Mouse (Mus musculus) neural tube, embryonic 11.5 days (tissue): ENCODE measurements at regions not wholly inside any gene's neighbourhood (a gene's known extent, or its start where the extent isn't known, plus 50 kb on each side); places are given as distances from the start of the nearest gene placed in this dataset.

Source experiments
- ATAC-seq: fragments of 200-750 bp; cut with Nextera tagmentation; 2 replicates; pipeline ENCODE4 v1.8.0; 2017; ENCODE audit warnings: moderate number of reproducible peaks, mild to moderate bottlenecking, moderate TSS enrichment, moderate library complexity; ENCODE audit not compliant: insufficient read depth, low FRiP score, low TSS enrichment
- DNase-seq: peaks from one replicate; pipeline ENCODE4 v3.0.0-alpha.2; 2015; ENCODE audit warnings: low spot score
- H3K27ac ChIP-seq: fragments of 300-500 bp; sonication (generic); 2 replicates; pipeline ENCODE4 v1.5.1; 2014; ENCODE audit warnings: low read depth, mild to moderate bottlenecking, low read length
- H3K27me3 ChIP-seq: fragments of 300-500 bp; sonication (generic); 2 replicates; pipeline ENCODE4 v1.6.1; 2014; ENCODE audit warnings: mild to moderate bottlenecking, low read length, mixed read lengths; ENCODE audit not compliant: control insufficient read depth, insufficient read depth
- H3K36me3 ChIP-seq: fragments of 300-500 bp; sonication (generic); 2 replicates; pipeline ENCODE4 v1.6.1; 2014; ENCODE audit warnings: mild to moderate bottlenecking, low read length, moderate library complexity, mixed read lengths; ENCODE audit not compliant: control insufficient read depth, insufficient read depth
- H3K4me1 ChIP-seq: fragments of 300-500 bp; sonication (generic); 2 replicates; pipeline ENCODE4 v1.6.1; 2014; ENCODE audit warnings: low read length, mixed read lengths; ENCODE audit not compliant: control insufficient read depth, insufficient read depth
- H3K4me2 ChIP-seq: fragments of 300-500 bp; sonication (generic); 2 replicates; pipeline ENCODE4 v1.6.1; 2014; ENCODE audit warnings: low read depth, mild to moderate bottlenecking, moderate library complexity
- H3K4me3 ChIP-seq: fragments of 300-500 bp; sonication (generic); 2 replicates; pipeline ENCODE4 v1.5.1; 2014; ENCODE audit warnings: low read depth, low read length
- H3K9ac ChIP-seq: fragments of 300-500 bp; sonication (generic); 2 replicates; pipeline ENCODE4 v1.6.1; 2014; ENCODE audit warnings: mild to moderate bottlenecking, low read length
- H3K9me3 ChIP-seq: fragments of 300-500 bp; sonication (generic); 2 replicates; pipeline ENCODE4 v1.6.1; 2016; ENCODE audit warnings: low read length; ENCODE audit not compliant: control insufficient read depth
- WGBS: fragments of 180-500 bp; shearing (Covaris S2); extraction: QIAGEN DNeasy Blood & Tissue Kit; methylation state at CpG from one replicate; pipeline ENCODE4 v1.1.7; 2014; 5-methylcytosine and 5-hydroxymethylcytosine counted together

DNA sequence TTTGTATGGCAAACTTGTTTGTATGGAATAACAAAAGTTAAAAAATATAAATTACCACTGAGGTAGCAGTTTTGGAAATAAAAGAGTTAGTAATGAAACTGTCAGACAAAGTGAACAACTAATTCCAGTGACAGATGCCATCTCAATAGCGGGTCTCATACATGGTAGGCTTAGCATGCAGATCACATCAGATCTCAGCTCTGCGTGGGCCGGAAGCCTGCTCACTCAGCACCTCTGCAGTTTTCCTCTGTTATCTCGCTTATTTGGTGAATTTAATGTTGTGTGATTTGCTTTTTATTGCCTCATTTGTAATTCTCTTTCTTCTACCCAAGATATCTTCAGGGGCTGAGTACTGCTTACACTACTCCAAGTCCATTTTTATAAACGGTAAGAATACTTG lies 527.9 kb downstream of the Tm4sf1 start:
- DNase-seq = no peak
- Histone ChIP-seq H3K9ac (no peak overlapping the region), H3K36me3 (no peaks in the 10 kb centered on the region), H3K4me1 (no peaks in the 10 kb centered on the region), H3K4me3 (no peak overlapping the region), H3K27me3 (no peaks in the 10 kb centered on the region), H3K9me3 (no peaks in the 10 kb centered on the region), H3K27ac (no peak overlapping the region), H3K4me2 (no peak overlapping the region)
- ATAC-seq = no peak
- WGBS = 91% methylated on average over 5 of the region's 5 CpGs

DNA sequence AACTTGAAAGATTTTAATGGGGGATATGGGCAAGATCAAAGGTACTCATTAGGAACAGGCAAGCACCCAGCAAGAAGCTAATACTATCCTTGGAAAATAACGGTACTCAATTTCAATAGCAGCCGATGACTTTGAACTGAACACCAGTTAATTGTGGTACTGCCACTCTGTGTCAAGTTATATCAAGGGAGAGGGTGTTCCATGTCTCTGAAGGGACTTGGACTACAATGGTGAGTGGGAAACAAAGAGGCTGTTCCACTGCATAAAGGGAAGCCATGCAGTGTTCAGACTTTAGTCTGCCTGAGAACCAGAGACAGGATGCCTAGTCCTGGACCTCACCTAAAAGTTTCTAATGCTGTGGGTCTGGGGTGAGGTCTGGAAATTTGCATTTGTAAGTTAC lies 531.6 kb downstream of the Tm4sf1 start:
- DNase-seq (no peak), ATAC-seq (no peak)
- Histone ChIP-seq H3K4me3 (no peak overlapping the region), H3K27ac (no peak overlapping the region), H3K27me3 (no peaks in the 10 kb centered on the region), H3K4me2 (no peak overlapping the region), H3K36me3 (no peaks in the 10 kb centered on the region), H3K4me1 (no peaks in the 10 kb centered on the region), H3K9me3 (no peaks in the 10 kb centered on the region), H3K9ac (no peak overlapping the region)
- WGBS = 85% methylated on average over 2 of the region's 2 CpGs

DNA sequence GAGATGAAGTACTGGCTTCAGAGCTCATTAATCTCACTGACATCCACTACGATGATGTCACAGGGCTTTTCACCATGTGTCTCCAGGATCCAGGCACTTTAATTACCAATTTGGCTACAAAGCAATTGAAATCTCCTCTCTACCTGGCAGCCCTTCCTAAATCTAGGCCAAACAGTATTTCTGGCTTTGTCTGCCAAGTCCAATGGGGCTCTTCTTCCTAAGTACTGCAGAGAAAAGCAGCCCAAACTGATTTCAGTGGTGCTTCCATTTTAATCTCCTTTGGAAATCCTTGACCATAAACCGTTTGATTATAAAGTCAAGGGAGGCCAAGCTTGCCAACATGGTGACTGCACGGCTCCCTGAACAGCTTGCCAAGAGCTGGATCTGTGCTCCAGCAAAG lies 534.7 kb downstream of the Tm4sf1 start:
- ATAC-seq = no peak

DNA sequence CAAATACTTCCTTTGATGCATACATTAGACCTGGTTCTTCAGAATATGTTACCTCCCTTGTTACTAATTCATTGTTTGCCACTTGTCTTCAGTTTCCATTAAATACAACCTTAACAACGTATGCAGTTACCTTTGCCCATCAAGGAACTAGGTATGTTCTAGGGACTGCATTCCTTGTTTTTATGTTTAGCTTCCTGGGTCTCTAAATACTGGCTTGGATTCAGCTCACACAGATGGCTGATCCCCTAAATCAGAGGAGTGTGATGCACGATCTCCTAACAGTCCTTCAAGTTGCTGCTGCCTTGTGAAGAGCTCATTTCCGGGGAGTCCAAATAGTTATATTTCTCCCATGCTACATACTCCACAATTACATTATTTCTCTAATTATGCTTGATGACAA lies 537.5 kb downstream of the Tm4sf1 start:
- Histone ChIP-seq H3K27me3 (no peaks in the 10 kb centered on the region), H3K36me3 (no peaks in the 10 kb centered on the region), H3K4me1 (no peaks in the 10 kb centered on the region), H3K9me3 (no peaks in the 10 kb centered on the region), H3K27ac (no peak overlapping the region), H3K9ac (no peak overlapping the region), H3K4me3 (no peak overlapping the region), H3K4me2 (no peak overlapping the region)
- no peak for DNase-seq
- no peak for ATAC-seq
- WGBS = 88% methylated on average over 3 of the region's 3 CpGs

More for the DNA sequence above, 534.7 kb downstream of the Tm4sf1 start:
- 94% methylated on average over 3 of the region's 3 CpGs for WGBS
- Histone ChIP-seq H3K9ac (no peak overlapping the region), H3K36me3 (no peaks in the 10 kb centered on the region), H3K27ac (no peak overlapping the region), H3K9me3 (no peaks in the 10 kb centered on the region), H3K27me3 (no peaks in the 10 kb centered on the region), H3K4me1 (no peaks in the 10 kb centered on the region), H3K4me3 (no peak overlapping the region), H3K4me2 (no peak overlapping the region)
- no peak for DNase-seq

DNA sequence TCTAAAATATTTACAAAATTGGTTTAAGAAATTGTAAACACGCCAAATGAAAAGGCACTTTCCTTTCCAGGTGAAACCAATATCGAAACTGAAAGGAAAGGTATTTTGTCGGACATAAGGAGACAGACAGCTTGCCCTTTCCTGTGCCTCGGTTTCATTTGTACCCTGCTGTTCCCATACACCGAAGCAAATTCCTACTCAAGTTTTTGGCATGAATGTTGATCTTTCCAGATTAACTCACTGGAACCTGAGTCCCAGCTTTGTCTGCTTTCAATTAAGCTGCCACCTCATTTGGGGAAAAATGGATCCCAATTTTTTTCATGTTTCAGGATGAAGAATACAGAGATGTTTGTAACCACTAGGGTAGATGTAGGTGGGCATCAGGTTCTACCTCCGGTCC lies 537.9 kb downstream of the Tm4sf1 start:
- H3K27ac ChIP-seq = no peak overlapping the region
- no peak overlapping the region for H3K9ac ChIP-seq
- 85% methylated on average over 6 of the region's 6 CpGs for WGBS

DNA sequence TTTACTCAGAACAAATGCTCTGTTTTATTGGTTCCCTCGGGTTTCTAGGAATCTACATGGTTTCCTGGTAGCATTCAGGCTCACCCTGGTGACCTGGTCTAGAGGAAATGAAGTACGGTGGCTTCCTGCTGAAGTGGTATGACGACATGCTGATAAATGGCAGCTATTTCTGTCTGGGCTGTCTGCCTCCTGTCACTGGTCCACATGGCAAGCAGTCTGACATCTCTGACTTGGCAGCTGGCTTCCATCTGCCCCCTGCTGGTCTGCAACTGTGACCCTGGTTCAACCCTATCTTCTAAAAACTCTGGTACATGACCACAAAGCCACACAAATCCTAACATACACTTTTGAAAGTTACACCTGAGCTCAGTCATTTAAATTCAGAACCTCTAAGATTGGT lies 548.1 kb downstream of the Tm4sf1 start:
- H3K4me3 ChIP-seq = no peak overlapping the region
- no peaks in the 10 kb centered on the region for H3K27me3 ChIP-seq
- H3K4me1 ChIP-seq = no peaks in the 10 kb centered on the region
- no peaks in the 10 kb centered on the region for H3K9me3 ChIP-seq
- H3K9ac ChIP-seq = no peak overlapping the region
- DNase-seq (peak; percentile 63), ATAC-seq (0 out of 2 replicates have a peak, but pooled peaks have one; percentile 41)
- no peak overlapping the region for H3K4me2 ChIP-seq
- no peak overlapping the region for H3K27ac ChIP-seq
- 34% methylated on average over 3 of the region's 3 CpGs for WGBS
- no peaks in the 10 kb centered on the region for H3K36me3 ChIP-seq

More for the DNA sequence above, 537.9 kb downstream of the Tm4sf1 start:
- DNase-seq (no peak), ATAC-seq (no peak)
- no peaks in the 10 kb centered on the region for H3K4me1 ChIP-seq
- no peaks in the 10 kb centered on the region for H3K27me3 ChIP-seq
- no peak overlapping the region for H3K4me2 ChIP-seq
- H3K4me3 ChIP-seq = no peak overlapping the region
- no peaks in the 10 kb centered on the region for H3K9me3 ChIP-seq
- no peaks in the 10 kb centered on the region for H3K36me3 ChIP-seq

DNA sequence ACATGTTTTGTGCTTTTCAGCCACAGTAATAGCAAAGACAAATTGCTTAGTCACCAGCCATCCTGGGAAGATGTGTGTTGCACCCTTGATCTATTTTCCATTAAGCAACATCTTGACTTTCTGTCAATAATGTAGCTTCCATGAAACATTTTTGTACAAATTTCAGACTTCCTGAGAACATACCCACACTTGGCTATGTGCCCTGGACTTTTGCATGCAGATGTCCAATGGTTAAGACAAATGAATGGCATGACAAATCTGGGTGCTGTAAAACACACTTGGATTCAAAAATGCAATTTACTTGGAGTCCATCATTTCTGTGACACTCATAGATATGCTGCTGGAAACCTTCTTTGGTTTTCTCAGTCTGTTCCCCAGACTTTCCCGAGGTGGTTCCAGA lies 549.9 kb downstream of the Tm4sf1 start:
- no peak overlapping the region for H3K9ac ChIP-seq
- no peak overlapping the region for H3K27ac ChIP-seq
- no peak overlapping the region for H3K4me2 ChIP-seq
- ATAC-seq (no peak), DNase-seq (no peak)
- H3K9me3 ChIP-seq = no peaks in the 10 kb centered on the region
- H3K36me3 ChIP-seq = no peaks in the 10 kb centered on the region
- H3K27me3 ChIP-seq = no peaks in the 10 kb centered on the region
- H3K4me1 ChIP-seq = no peaks in the 10 kb centered on the region
- WGBS = 83% methylated on average over 1 of the region's 1 CpGs
- H3K4me3 ChIP-seq = no peak overlapping the region

DNA sequence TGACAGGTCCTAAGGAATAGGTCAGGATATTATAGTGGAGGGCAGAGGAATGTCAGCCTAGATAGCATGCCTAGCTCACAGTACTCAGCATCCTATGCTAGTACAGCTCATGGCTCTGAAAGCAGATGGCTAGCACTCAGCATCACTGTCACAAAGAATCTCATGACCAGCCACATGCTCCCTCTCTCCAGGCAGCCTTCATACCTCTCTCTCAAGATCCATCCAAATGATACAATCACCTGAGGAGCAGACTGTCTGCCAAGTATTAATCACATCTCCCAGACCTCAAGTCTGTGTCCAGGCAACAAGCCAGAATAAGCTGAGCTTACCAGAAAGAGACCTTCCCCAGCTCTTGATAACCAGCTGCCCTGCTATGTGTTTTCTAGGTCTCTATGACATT lies 557.4 kb upstream of the Nbea start:
- no peak for ATAC-seq
- Histone ChIP-seq H3K9me3 (no peaks in the 10 kb centered on the region), H3K36me3 (no peaks in the 10 kb centered on the region), H3K27ac (no peak overlapping the region), H3K4me3 (no peak overlapping the region), H3K4me1 (no peaks in the 10 kb centered on the region), H3K4me2 (no peak overlapping the region), H3K27me3 (no peaks in the 10 kb centered on the region), H3K9ac (no peak overlapping the region)
- no peak for DNase-seq

DNA sequence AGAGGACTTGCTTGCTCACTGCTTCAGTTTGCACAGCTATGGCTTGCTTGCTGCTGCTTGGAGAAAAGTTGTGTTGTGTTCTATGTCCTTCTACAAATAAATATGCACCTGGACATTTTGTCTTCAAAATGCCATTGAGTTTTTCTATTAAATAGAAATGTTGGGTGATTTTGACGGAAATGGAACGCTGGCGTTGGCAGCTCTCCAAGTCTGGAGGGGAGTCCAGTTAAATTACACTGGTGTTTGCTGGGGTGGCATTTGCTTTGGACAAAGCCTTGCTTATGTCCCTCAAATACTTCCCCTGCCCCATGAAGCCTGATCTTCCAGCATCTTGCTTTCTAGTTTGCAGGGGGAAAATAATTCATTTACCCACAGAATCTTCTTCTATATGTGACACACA lies 556.0 kb upstream of the Nbea start:
- H3K27ac ChIP-seq = no peak overlapping the region
- H3K27me3 ChIP-seq = no peaks in the 10 kb centered on the region
- ATAC-seq (no peak), DNase-seq (no peak)
- H3K4me3 ChIP-seq = no peak overlapping the region
- WGBS = 87% methylated on average over 3 of the region's 3 CpGs
- no peaks in the 10 kb centered on the region for H3K9me3 ChIP-seq
- H3K36me3 ChIP-seq = no peaks in the 10 kb centered on the region
- H3K4me2 ChIP-seq = no peak overlapping the region
- no peak overlapping the region for H3K9ac ChIP-seq
- H3K4me1 ChIP-seq = no peaks in the 10 kb centered on the region
